Mouse (Mus musculus) T-helper 1 cell (primary cell): ENCODE results near the gene Fstl4.
"Not testable (repeated sequence)": the region's sequence is repeated elsewhere in the genome, so short reads cannot be mapped to it uniquely, and the experiment has no call there.

Experiments
- in situ Hi-C: fragments of 300-600 bp; cut with MboI, MseI; formaldehyde crosslinking; loops from one replicate; pipeline ENCODE4 v1.15.1; 2025; ENCODE audit warnings: high pct_unique_total_duplicates

The Fstl4 gene

DNA sequence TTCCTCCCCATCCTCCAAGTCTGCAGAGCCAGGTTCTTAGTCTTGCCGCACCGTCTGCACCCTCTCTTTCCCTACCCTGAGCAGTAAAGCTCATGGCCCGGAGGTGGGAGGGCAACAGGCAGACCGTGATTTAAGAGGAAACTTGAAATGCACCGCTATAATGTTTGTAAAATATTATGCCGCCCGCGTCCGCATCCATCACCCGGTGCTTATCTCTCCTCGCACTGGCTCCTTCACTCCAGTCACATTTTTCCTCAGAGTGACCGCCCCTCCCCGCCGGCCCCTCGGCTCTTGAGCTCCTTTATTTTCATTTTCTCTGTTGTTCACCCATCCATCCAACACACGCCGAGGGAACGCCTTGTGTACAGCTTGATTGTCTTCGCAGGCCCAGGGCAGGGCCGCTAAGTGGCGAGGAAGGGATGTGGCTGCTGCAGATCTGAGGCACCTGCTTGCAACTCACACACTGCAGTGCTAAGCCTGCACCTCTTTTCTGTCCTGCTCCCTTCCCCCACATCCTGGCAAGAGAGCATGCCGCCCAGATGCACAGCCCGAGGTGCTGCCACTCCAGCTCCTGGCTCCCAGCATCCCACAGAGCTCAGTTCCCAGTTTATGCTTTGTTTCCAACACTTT lies 368.1 kb downstream of the Fstl4 start:
- in situ Hi-C loops: no loop called here

DNA sequence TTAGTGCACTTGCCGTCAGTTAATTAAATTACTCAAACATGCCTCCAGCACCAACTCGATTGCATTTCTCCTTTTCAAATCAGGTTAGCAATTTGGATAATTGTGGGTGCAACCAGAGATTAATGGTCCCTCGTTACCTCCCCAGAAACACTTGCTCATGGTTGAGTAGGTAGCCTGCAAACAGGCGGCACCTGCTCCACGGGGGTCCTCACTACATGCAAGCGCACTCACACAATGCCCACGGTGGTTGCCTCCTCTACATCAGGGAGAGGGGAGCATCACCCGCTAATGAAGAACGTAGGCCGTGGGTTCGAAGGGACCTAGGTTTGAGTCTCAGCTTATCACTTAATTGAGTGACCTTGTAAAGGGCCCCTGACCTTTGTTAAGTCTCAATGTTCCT lies 371.9 kb downstream of the Fstl4 start:
- in situ Hi-C loops: no loop called here

- in situ Hi-C loops: no loop called here
Measured at GRCm38 (mm10) chr11:53137381-53137780, 372.9 kb downstream of the Fstl4 start.

DNA sequence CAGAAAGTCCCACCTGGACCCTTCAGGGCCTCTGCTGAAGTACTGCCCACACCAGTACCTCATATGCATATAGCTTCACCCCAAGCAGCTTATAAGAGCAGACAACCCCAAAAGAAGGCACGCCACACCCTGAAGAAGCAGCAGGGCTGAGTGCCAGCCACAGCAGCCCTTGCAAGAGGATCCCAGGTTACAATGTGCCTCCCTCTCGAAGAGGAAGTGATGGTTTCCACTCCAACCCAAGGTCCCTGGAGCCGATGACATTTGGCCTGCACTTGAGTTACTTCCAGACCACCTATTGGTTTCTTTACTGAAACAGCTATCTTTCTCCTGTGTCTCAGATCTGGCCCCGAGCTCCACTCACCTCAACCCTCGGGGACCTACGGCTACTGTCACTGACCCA lies 373.8 kb downstream of the Fstl4 start:
- in situ Hi-C loops: no loop called here

GRCm38 (mm10) chr11:53139666-53140065 lies 375.2 kb downstream of the Fstl4 start:
- in situ Hi-C loops: no loop called here

DNA sequence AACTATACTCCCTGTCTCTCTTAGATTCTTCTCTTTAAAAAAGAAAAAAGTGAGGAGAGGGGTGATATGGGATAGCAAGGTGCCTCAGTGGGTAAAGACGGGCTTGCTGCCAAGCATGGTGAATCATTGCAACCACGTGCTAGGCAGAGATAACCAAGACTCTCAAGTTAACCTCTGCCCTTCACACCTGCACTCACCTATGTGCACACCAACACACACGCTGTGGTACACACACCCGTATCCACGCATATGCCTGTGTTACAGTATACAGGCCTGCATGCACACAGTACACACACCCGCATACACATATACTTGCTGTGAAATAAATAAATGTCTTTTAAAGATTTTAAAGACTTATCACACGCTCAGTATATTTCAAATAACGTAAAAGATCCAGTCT lies 375.8 kb downstream of the Fstl4 start:
- in situ Hi-C loops: no loop called here

DNA sequence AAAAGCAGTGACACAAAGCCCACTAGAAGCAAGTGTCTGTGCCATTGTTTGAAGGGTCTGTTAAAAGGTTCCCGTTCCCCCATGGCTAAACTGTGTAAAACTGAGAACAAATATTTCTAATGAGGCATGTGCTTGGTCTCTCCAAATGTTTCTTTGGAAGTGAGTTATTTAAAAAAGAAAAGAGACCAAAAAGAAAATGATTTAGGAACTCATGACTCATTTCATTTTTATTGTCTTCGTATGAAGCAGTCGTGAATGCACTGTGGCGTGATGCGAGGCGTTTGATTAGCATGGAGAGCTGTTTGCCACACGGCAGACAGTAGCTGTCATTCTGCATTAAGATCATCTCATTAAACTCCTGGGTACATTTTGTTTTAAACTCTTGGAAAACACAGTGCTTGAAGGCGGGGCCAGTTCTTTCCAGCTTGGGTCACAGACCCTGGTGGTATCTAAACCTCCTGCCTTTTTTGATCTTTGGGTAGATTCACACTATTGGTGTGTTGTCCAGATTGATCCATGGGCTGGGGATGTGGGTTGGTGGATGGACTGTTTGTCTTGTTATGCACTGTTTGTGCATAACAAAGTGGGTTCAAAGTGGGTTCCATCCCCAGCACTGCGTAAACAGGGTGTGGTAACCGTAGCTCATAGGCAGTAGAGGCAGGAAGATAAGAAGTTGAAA lies 376.4 kb downstream of the Fstl4 start:
- in situ Hi-C loops: no loop called here

- in situ Hi-C loops: no loop called here
Measured at GRCm38 (mm10) chr11:53143522-53143921, 379.1 kb downstream of the Fstl4 start.

- in situ Hi-C loops: no loop called here
Measured at GRCm38 (mm10) chr11:53144506-53144905, 380.1 kb downstream of the Fstl4 start.

GRCm38 (mm10) chr11:53146290-53146689 lies 381.9 kb downstream of the Fstl4 start:
- in situ Hi-C loops: no loop called here

DNA sequence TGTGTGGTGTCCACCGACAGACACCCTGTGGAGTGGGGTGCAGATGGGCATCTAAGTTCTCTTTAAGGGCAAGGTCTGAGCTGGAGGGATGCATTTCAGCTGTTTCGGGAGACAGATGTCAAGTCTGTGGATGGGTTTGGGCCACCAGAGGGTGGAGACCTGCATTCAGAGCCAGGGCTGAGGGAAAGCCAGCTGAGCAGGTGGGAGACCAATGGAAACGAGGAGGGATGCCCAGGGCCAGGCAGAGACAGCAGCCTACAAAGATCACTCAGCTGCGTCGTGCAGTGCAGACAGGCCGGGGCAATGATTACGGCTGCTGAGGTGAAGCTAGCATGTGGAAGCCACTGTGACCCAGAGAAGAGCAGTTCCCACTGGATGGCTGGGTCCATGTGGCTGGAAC lies 392.0 kb downstream of the Fstl4 start:
- in situ Hi-C loops: no loop called here

GRCm38 (mm10) chr11:53157621-53158259 lies 393.3 kb downstream of the Fstl4 start:
- in situ Hi-C loops: no loop called here

GRCm38 (mm10) chr11:53162385-53162784 lies 398.0 kb downstream of the Fstl4 start:
- in situ Hi-C loops: no loop called here

- in situ Hi-C loops: no loop called here
Measured at GRCm38 (mm10) chr11:53166478-53166877, 402.0 kb downstream of the Fstl4 start.

- in situ Hi-C loops: no loop called here
Measured at GRCm38 (mm10) chr11:53182177-53182852, 417.9 kb downstream of the Fstl4 start.

DNA sequence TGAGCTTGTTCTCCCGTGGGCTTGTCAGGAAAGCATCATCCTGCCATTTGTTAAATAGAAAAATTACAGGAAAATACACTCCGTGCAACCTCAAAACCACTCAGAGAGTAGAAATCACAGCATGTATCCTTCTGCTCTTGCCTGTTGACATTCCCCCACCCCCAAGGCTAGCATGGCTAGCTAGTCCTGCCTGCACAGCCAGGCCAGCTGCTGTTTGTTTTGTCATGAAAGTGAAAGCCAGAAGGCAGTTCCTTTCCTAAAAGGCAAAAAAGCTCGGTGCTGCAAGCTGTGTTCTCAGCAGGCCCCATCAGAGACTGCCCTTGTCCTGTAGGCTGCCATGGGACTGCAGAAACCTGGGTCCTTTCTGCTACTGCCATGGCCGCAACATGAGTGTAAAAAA lies 418.4 kb downstream of the Fstl4 start:
- in situ Hi-C loops: no loop called here

DNA sequence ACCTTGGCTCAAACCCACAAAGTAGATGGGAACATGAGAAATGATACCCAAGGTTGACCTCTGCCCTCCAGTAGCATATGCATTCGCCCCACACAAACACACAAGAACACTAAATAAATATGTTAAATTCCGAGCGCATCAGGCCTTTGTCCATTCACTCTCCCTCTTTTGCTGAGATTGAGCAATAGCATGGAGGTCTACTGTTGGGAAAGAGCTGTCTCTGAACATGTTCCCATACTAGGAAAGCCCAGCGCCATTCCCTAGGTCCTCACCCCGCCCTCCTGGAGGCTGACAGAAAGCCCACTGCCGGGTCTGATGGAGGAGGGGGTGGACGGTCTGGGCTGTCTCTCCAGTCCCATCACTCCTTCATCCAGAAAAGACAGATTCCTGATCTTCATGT lies 419.6 kb downstream of the Fstl4 start:
- in situ Hi-C loops: no loop called here

DNA sequence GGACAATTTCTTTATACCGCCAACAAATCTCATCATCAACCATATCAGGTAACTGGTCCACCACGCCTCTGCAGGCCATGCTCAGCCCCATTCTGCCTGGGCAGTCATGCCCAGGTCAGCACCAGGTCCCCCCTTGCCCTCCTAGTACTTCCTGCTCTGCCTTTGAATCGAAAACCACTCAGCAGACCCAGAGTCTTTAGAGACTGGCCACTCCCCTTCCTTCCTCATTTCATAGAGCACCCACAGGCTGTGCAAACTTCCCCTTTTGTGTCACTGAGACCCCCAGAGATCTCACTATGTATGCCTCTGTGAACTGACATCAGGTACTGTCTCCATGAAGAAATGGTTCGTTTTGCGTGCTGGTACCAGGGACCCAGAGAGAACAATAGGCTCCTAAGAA lies 420.3 kb downstream of the Fstl4 start:
- in situ Hi-C loops: no loop called here

- in situ Hi-C loops: no loop called here
Measured at GRCm38 (mm10) chr11:53187427-53188140, 423.1 kb downstream of the Fstl4 start.

DNA sequence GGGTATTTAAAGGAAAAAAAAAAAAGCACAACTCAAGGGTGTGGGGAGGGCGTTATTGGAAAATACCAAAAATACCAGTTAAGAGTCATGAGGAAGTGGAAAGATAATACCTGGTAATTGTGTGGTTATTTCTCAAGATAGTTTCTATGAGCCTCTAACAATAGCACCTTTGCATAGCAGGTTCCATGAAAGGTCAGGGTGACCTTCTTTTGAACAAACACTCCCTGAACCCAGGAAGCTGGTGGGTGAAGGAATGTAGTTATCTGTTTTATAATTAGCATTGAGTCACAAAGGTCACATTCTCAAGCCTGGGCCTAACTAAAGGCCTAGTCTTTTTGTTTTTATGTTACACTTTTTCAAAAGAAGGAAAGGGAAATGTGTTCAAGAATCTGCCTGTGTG lies 432.1 kb downstream of the Fstl4 start:
- in situ Hi-C loops: not testable (repeated sequence)

- in situ Hi-C loops: no loop called here
Measured at GRCm38 (mm10) chr11:53197111-53197510, 432.7 kb downstream of the Fstl4 start.
